Mouse (Mus musculus) cerebellum, adult 2 months (tissue): ENCODE data around the gene Lin54.

Source experiments
- CTCF ChIP-seq: fragments of 200-500 bp; IDR thresholded peaks from 2 replicates; pipeline ENCODE4 v1.5.1; 2011; ENCODE audit warnings: low read depth, mild to moderate bottlenecking, control low read depth, low read length, moderate library complexity, borderline replicate concordance; ENCODE audit not compliant: insufficient read depth
- POLR2A ChIP-seq: fragments of 200-500 bp; IDR thresholded peaks from 2 replicates; pipeline ENCODE4 v1.6.1; 2011; ENCODE audit warnings: low read length, control low read depth, borderline replicate concordance; ENCODE audit not compliant: insufficient read depth

DNA sequence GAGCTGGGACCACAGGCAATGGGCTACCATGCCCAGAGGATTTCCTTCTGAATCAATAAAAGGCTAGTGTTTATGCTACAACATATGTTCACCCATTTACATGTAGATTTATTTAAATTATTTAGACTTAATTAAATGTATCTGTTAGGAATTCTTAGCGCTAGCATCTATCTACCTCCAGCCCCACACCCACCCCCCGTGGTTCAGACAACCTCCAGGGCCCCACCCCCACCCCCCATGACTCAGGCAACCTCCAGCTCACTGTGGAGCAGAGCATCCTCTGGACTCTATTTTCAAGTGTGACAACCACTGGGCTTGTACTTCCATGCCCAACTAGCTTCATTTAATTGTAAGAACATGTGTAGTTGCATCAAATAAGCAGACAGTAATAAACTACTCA is 48.6 kb downstream of the Lin54 start:
- TF ChIP-seq POLR2A (no peak), CTCF (no peak)
